Mouse (Mus musculus) granulocyte monocyte progenitor cell, adult 5-6 weeks (primary cell): ENCODE data around the gene Ntrk3. TPM values are rescaled to one million over a fixed set of nuclear protein-coding genes. Genes with fewer than 3 reads are reported as not detected.

Source experiments
- ATAC-seq: replicated peaks from 2 replicates; pipeline ENCODE4 v1.8.0; 2016; ENCODE audit warnings: mild to moderate bottlenecking, moderate TSS enrichment, inconsistent platforms; ENCODE audit not compliant: poor library complexity, severe bottlenecking
- total RNA-seq, 2 experiments: library from RNA; stranded (forward) in 1 of 2; stranded (reverse) in 1 of 2; fragments of 200-712, 200-1000 nt in 1 of 2; fragments of >200 nt in 1 of 2; fragmentation: Nextera tagmentation in 1 of 2; gene quantifications; 2 replicates each; pipeline ENCODE4 v1.2.3; 2014 to 2017

The Ntrk3 gene
- total RNA-seq, 2 experiments from 2014 or later: not detected

GRCm38 (mm10) chr7:78451666-78452065 lies 286.1 kb downstream of the Ntrk3 start:
- no peak for ATAC-seq

DNA sequence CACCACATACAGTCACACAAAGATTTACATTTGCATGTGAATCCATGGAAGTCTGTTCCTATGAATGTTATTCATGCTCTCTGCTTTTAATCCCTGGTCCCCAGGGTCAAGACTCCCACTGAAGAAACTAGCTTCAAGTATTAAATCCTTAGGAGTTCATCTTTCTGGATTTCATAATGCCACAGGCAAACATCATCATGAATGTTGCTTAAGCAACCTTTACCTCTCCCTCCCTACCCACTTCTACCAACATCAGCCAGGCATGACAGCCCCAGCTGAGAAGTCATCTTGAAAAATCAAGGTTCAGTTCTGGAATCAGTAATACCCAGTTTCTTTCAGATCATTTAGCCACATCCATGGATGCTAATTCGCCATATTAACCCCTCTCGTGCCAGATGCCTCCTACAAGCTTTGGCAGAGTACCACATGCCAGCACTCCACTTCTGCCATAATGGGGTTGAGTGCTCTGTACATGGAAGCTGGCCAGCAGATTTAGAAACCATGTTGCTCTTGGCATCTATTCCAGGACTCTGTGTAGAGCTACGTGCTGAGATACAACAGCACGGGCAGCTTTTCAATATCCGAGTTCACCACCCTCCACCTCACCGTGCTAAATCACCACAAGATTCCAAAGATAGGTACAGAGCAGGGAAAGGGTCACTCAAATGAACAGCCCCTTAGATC lies 287.8 kb downstream of the Ntrk3 start:
- no peak for ATAC-seq

DNA sequence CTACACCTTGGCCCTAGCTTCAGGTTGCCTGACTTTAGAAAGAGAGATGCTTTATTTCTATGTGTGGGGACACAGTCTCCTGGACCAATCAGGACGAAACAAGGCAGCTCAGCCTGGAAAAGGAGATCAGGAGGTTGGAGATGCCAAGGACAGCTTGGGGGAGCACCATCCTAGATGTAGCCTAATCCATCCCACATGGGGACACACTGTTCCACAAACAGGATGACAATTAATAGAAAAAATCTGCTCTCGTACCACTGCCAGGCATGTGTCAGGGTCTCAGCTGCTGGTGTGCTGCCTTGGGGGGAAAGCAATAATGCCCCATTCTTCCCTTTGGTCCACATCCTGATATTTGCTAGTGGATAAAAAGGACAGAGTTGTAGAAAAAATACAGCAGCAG lies 289.0 kb downstream of the Ntrk3 start:
- no peak for ATAC-seq

- ATAC-seq: no peak
These were observed 294.3 kb downstream of the Ntrk3 start for GRCm38 (mm10) chr7:78443373-78444036.

- no peak for ATAC-seq
These were observed 296.1 kb downstream of the Ntrk3 start for GRCm38 (mm10) chr7:78441706-78442105.

DNA sequence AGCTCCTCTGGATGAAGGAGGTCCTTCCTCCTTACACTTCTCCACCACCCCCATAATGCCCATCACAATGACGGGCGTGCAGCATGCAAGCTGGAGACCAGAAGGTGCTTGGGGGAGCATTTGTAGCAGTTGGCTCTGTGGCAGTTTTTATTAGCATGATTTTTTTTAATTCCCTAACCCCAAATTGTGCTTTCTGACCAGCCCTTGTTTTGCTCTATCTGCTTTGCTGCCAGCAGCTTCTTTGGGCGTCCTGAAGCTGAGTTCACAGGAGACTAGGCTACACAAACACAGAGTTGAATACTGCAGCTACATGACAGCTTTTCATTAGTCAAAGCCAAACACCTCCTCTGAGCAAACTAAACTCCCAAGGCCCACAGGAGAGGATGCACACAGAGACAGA lies 296.9 kb downstream of the Ntrk3 start:
- no peak for ATAC-seq

GRCm38 (mm10) chr7:78440476-78440875 lies 297.3 kb downstream of the Ntrk3 start:
- ATAC-seq: no peak

DNA sequence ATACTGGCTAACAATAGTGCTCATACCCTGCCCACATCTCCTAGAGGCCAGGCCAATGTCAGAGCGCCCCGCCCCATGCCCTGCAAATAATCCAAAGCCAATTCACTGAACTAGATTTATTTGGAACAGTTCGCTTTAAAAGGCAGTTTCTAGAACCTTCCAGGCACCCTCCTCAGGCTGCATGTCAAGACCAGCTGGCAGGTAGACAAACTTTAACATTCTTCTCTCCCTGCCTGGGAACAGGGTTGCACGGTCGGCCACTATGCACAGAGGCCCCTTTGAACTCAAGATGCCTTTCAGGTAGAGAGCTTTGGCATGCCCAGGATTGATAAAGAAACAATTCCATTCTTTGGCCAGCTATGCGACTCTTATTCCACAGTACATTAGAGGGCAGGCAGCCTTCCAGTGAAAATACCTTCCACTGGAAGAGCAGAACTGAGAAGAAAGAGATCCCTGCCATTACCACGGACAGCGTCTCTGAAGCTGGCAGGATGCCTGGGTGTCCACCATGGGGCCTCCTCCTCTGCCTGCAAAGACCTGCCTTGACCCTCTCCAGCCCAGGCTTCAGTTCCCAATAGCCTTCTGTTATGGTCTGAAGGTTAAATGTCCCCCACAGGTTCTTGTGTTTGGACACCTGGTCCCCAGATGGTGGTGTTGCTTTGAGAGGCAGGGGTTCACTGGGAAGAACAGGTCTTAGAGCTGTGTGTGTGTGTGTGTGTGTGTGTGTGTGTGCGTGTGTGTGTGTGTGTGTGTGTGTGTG lies 298.3 kb downstream of the Ntrk3 start:
- ATAC-seq: no peak

DNA sequence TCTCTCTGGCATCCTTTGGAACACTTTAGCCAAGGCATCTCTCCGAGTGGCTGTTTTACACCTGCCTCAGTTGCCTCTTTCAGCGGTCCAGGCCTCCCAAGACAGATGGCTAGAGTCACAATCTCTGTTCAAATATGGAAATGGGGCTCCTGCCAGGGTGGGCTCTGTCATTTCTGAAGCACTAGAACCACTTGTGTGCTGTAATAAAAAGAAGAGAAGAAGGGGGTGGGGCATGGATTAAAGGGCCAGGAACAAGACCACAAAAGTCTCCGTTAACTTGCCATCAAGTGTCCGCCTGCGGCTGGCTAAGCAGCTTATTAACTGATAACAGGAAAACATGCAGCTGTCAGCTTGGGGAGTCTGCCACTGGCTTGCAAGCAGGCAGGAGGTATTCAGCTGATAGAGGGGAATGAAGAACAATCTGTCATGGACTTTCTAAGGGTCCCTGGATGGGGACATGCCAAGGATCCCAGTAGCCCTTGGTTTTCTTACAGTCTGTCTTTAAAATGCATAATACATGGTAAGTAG lies 304.1 kb downstream of the Ntrk3 start:
- ATAC-seq: no peak

- no peak for ATAC-seq
These were observed 306.2 kb downstream of the Ntrk3 start for GRCm38 (mm10) chr7:78431611-78432010.

- no peak for ATAC-seq
These were observed 325.6 kb downstream of the Ntrk3 start for GRCm38 (mm10) chr7:78412172-78412571.

DNA sequence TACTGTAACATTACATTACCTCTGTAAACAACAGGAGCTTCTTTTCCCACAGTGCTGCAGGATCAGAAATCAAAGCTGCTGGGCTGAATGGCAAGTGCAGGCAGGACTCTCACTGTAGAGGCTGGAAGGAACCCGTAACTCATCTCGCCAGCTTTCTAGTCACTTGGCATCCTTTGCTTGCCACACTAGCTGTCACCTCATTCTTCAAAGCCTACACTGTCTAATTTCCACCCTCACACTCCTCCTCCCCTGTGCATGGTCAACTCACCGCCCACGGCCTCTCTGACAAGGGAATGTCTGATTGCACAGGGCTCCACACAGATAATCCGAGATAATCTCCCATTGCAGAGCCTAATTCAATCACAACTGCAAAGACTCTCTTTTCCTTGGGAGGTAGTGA lies 327.8 kb downstream of the Ntrk3 start:
- no peak for ATAC-seq

DNA sequence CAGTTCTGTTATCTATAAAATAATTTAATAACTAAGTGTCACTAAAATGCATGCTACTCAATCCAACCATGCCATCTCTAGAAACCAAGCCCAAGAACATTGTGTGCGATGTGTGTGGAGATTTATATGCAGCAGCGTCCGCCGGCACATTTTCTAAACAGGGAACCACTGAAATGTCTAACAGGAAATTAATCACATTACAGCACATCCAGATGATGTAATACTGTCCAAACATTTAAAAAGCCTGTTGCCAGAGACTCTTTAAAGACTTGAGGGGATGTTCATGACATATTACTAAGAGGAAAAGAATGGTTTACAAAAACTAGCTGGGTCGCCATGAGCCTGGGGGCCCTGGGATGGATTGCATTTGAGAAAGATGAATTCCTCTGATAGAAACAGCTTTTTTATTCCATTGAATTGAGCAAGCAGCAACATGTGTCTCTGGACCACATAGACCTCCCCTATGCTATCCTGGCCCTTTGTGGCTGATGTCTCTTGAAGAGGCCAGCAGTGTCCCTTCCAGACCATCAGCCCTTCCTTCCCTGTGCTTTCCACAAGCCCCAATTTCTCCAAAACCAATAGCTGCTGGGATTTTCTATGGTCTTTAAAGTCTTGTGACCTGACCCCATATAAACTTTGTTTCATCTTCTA lies 331.0 kb downstream of the Ntrk3 start:
- no peak for ATAC-seq

DNA sequence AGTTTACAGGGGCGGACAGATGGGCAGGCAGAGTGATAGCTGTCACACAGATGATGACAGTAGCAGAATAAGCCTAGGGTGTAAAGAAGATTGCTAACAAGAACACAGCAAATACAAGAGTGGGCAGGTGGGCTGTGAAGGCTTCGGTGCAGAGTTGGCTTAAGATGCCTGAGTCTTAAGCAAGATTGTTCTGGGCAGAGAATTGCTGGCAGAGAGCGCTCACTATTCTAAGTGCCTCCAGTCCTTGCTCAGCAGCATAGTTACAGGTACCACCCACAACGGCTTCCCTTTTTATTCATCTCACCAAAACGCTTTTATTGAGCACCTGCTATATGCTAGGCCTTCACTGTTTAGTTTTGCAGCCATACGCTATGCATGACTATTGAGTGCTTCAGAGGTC lies 333.3 kb downstream of the Ntrk3 start:
- ATAC-seq: no peak

DNA sequence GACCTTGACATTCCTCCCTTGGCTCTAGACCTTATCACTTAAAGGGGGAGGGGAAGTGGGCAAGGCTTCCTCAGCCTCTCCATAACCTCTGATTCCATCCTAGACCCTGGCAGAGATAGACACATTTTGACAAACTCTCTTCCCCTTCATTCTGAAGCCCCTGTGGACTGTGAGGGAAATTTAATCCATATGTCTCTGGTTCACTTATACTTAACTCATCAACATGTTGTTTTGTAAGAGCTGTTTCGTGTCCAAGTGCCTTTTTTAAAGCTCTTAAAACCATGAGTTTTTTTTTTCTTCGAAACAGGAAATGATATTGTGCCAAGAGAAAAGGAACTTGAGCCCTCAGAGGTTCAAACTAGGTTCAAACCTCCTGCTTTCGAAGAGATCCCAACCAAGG lies 335.3 kb downstream of the Ntrk3 start:
- no peak for ATAC-seq

DNA sequence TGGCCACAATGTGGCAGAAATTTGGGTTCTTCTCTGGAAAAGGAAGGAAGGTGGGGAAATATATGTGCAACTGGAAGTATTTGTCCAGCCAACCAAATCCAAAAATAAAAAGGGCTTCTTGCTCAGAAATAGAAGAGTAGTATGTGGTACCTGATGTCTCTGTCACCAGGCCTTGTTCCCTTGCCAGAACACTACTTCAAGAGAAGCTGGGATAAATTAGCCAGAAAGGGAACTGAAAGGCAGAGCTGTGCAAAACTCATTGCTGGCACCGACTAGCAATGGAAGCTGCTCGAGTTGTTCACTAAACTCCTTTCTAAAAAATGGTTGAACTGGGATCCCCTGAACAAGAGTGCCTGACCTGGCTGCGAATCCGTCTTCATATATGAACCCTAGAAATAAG lies 337.6 kb downstream of the Ntrk3 start:
- no peak for ATAC-seq

GRCm38 (mm10) chr7:78398377-78398776 lies 339.4 kb downstream of the Ntrk3 start:
- no peak for ATAC-seq

GRCm38 (mm10) chr7:78397215-78397614 lies 340.6 kb downstream of the Ntrk3 start:
- no peak for ATAC-seq

- no peak for ATAC-seq
These were observed 347.8 kb downstream of the Ntrk3 start for GRCm38 (mm10) chr7:78390019-78390418.

DNA sequence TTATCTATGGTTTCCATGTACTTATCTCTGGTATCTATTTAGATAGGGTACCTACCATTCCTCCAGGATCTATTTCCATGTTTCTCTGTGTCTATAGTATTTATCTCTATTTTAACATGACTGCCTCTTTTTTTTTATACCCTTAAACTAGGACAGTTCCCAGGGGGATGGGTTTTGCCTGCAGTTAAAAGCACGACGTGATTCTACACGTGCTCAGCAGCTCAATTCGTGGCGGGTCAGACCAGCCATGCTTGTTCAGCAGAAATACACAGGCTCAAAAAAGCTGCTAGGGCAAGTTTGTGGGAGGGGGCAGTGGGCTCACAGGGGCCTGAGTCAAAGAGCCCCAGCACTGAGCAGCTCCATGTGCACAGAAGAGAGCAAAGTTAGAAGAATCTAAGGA lies 349.7 kb downstream of the Ntrk3 start:
- no peak for ATAC-seq

- ATAC-seq: no peak
These were observed 351.8 kb downstream of the Ntrk3 start for GRCm38 (mm10) chr7:78385971-78386370.
